Mouse (Mus musculus) heart, postnatal 0 days (tissue): ENCODE measurements around the gene Ube2l6. TPM values are rescaled to one million over a fixed set of nuclear protein-coding genes. Genes with fewer than 3 reads are reported as not detected.
A peak's percentile ranks its signal among the peaks of the same experiment; 100 is the strongest.

ENCODE experiments used
- ATAC-seq: fragments of 200-750 bp; cut with Nextera tagmentation; 2 replicates; pipeline ENCODE4 v1.8.0; 2017; ENCODE audit warnings: low read depth, moderate number of reproducible peaks, moderate library complexity; ENCODE audit not compliant: insufficient read depth
- DNase-seq: peaks from one replicate; pipeline ENCODE4 v3.0.0-alpha.2; 2016; ENCODE audit warnings: low spot score
- H3K27ac ChIP-seq: fragments of 300-500 bp; sonication (generic); 2 replicates; pipeline ENCODE4 v1.5.1; 2014; ENCODE audit warnings: low read depth, mild to moderate bottlenecking
- H3K27me3 ChIP-seq: fragments of 300-500 bp; sonication (generic); 2 replicates; pipeline ENCODE4 v1.6.1; 2014; ENCODE audit warnings: low read length, mixed read lengths; ENCODE audit not compliant: control insufficient read depth, insufficient read depth
- H3K36me3 ChIP-seq: fragments of 300-500 bp; sonication (generic); replicated peaks from 2 replicates; pipeline ENCODE4 v1.6.1; 2014; ENCODE audit warnings: low read length, mixed read lengths; ENCODE audit not compliant: control insufficient read depth, insufficient read depth
- H3K4me1 ChIP-seq: fragments of 300-500 bp; sonication (generic); 2 replicates; pipeline ENCODE4 v1.6.1; 2014; ENCODE audit warnings: antibody characterized with exemption; ENCODE audit not compliant: control insufficient read depth, insufficient read depth
- H3K4me2 ChIP-seq: fragments of 300-500 bp; sonication (generic); 2 replicates; pipeline ENCODE4 v1.6.1; 2014; ENCODE audit warnings: low read depth, mild to moderate bottlenecking, low read length, moderate library complexity
- H3K4me3 ChIP-seq: fragments of 300-500 bp; sonication (generic); 2 replicates; pipeline ENCODE4 v1.5.1; 2014; ENCODE audit warnings: low read depth, low read length
- H3K9ac ChIP-seq: fragments of 300-500 bp; sonication (generic); replicated peaks from 2 replicates; pipeline ENCODE4 v1.6.1; 2014; ENCODE audit warnings: low read depth, low read length, mixed read lengths
- H3K9me3 ChIP-seq: fragments of 300-500 bp; sonication (generic); replicated peaks from 2 replicates; pipeline ENCODE4 v1.6.1; 2016; ENCODE audit warnings: low read length; ENCODE audit not compliant: control insufficient read depth
- CTCF ChIP-seq: IDR thresholded peaks from 2 replicates; pipeline ENCODE4 v1.5.1; 2016; ENCODE audit warnings: antibody characterized with exemption, control low read depth, low read depth
- EP300 ChIP-seq: IDR thresholded peaks from 2 replicates; pipeline ENCODE4 v1.6.1; 2016; ENCODE audit warnings: antibody characterized with exemption, low read depth
- WGBS: fragments of 180-500 bp; shearing (Covaris S2); extraction: QIAGEN DNeasy Blood & Tissue Kit; methylation state at CpG from one replicate; pipeline ENCODE4 v1.1.7; 2014; 5-methylcytosine and 5-hydroxymethylcytosine counted together
- polyA plus RNA-seq: library from polyadenylated mRNA; unstranded; fragments of >200 nt; fragmentation: Nextera tagmentation; extraction: Ambion mirVana; gene quantifications from 2 replicates; pipeline ENCODE4 v1.2.1, GENCODE M21; 2015
- total RNA-seq: library from RNA; depleted of rRNA; stranded (reverse); fragments of >200 nt; gene quantifications from 2 replicates; pipeline ENCODE4 v1.2.3, GENCODE M21; 2014; ENCODE audit warnings: low replicate concordance

Ube2l6 gene
- total and polyA plus RNA-seq, 2 experiments from 2014 or later: 36.9 to 40.0 TPM

GRCm38 (mm10) chr2:84840748-84841563 lies 42.3 kb downstream of the Ube2l6 start:
- no peaks in the 10 kb centered on the region for H3K9me3 ChIP-seq
- peak overlapping the region; percentile 56 for H3K4me3 ChIP-seq
- no peak for DNase-seq
- peaks cover 13% of the 10 kb centered on the region for H3K27me3 ChIP-seq
- peak overlapping the region; percentile 85 for H3K4me2 ChIP-seq
- no peak for TF ChIP-seq EP300
- WGBS: 7% methylated on average over 17 of the region's 17 CpGs
- peak; percentile 13; the same call in 1 of the 2 replicates for ATAC-seq
- H3K9ac ChIP-seq: peak overlapping the region; percentile 60
- peak overlapping the region; percentile 23; the same call in 1 of the 2 replicates for H3K27ac ChIP-seq
- no peaks in the 10 kb centered on the region for H3K36me3 ChIP-seq
- H3K4me1 ChIP-seq: peaks cover 27% of the 10 kb centered on the region

- H3K9ac ChIP-seq: no peak overlapping the region
Measured at GRCm38 (mm10) chr2:84841905-84842304, 43.3 kb downstream of the Ube2l6 start.

GRCm38 (mm10) chr2:84843654-84844053 lies 45.0 kb downstream of the Ube2l6 start:
- Histone ChIP-seq H3K27me3 (peaks cover 7% of the 10 kb centered on the region), H3K4me3 (no peak overlapping the region), H3K4me1 (peaks cover 27% of the 10 kb centered on the region), H3K4me2 (no peak overlapping the region), H3K9me3 (no peaks in the 10 kb centered on the region), H3K9ac (no peak overlapping the region), H3K27ac (no peak overlapping the region), H3K36me3 (no peaks in the 10 kb centered on the region)
- DNase-seq (no peak), ATAC-seq (no peak)
- 80% methylated on average over 6 of the region's 6 CpGs for WGBS
- TF ChIP-seq EP300 (no peak), CTCF (no peak)

More at GRCm38 (mm10) chr2:84841905-84842304, 43.3 kb downstream of the Ube2l6 start:
- peaks cover 13% of the 10 kb centered on the region for H3K27me3 ChIP-seq
- H3K27ac ChIP-seq: no peak overlapping the region
- ATAC-seq (no peak), DNase-seq (no peak)
- no peaks in the 10 kb centered on the region for H3K36me3 ChIP-seq
- no peaks in the 10 kb centered on the region for H3K9me3 ChIP-seq
- no peak overlapping the region for H3K4me3 ChIP-seq
- no peak for TF ChIP-seq CTCF
- TF ChIP-seq EP300: no peak
- peak overlapping the region; percentile 85; the same call in 1 of the 2 replicates for H3K4me2 ChIP-seq
- peaks cover 27% of the 10 kb centered on the region for H3K4me1 ChIP-seq

GRCm38 (mm10) chr2:84845226-84845625 lies 46.6 kb downstream of the Ube2l6 start:
- WGBS: 6% methylated on average over 1 of the region's 1 CpGs
- DNase-seq: no peak
- no peaks in the 10 kb centered on the region for H3K27me3 ChIP-seq
- H3K9ac ChIP-seq: no peak overlapping the region
- H3K36me3 ChIP-seq: no peaks in the 10 kb centered on the region
- no peak overlapping the region for H3K27ac ChIP-seq
- H3K9me3 ChIP-seq: no peaks in the 10 kb centered on the region
- TF ChIP-seq CTCF (no peak), EP300 (no peak)
- no peak overlapping the region for H3K4me2 ChIP-seq
- no peak overlapping the region for H3K4me3 ChIP-seq
- H3K4me1 ChIP-seq: peaks cover 19% of the 10 kb centered on the region
- no peak for ATAC-seq

GRCm38 (mm10) chr2:84850407-84851129 lies 51.9 kb downstream of the Ube2l6 start:
- no peaks in the 10 kb centered on the region for H3K9me3 ChIP-seq
- H3K4me3 ChIP-seq: no peak overlapping the region
- 0 out of 2 replicates have a peak, but pooled peaks cover under 1% of the 10 kb centered on the region for H3K4me1 ChIP-seq
- DNase-seq (no peak), ATAC-seq (no peak)
- H3K36me3 ChIP-seq: peaks cover 3% of the 10 kb centered on the region; the same call in 1 of the 2 replicates
- H3K27ac ChIP-seq: no peak overlapping the region
- 54% methylated on average over 7 of the region's 7 CpGs for WGBS
- H3K27me3 ChIP-seq: no peaks in the 10 kb centered on the region
- peak overlapping the region; percentile 39 for H3K4me2 ChIP-seq
- H3K9ac ChIP-seq: no peak overlapping the region
- TF ChIP-seq EP300 (no peak), CTCF (no peak)
